Mouse (Mus musculus) neural tube, embryonic 12.5 days (tissue): ENCODE measurements around the gene C1ql4. TPM values are rescaled to one million over a fixed set of nuclear protein-coding genes. Genes with fewer than 3 reads are reported as not detected.

Experiments
- ATAC-seq: fragments of 200-750 bp; cut with Nextera tagmentation; 2 replicates; pipeline ENCODE4 v1.8.0; 2017; ENCODE audit warnings: low read depth, mild to moderate bottlenecking, moderate TSS enrichment, moderate library complexity; ENCODE audit not compliant: low FRiP score
- H3K27ac ChIP-seq: fragments of 300-500 bp; sonication (generic); 2 replicates; pipeline ENCODE4 v1.5.1; 2016
- H3K27me3 ChIP-seq: fragments of 300-500 bp; sonication (generic); replicated peaks from 2 replicates; pipeline ENCODE4 v1.6.1; 2016; ENCODE audit warnings: mild to moderate bottlenecking
- H3K36me3 ChIP-seq: fragments of 300-500 bp; sonication (generic); 2 replicates; pipeline ENCODE4 v1.6.1; 2016; ENCODE audit warnings: mild to moderate bottlenecking
- H3K4me1 ChIP-seq: fragments of 300-500 bp; sonication (generic); 2 replicates; pipeline ENCODE4 v1.6.1; 2016
- H3K4me2 ChIP-seq: fragments of 300-500 bp; sonication (generic); replicated peaks from 2 replicates; pipeline ENCODE4 v1.6.1; 2016; ENCODE audit warnings: mild to moderate bottlenecking
- H3K4me3 ChIP-seq: fragments of 300-500 bp; sonication (generic); 2 replicates; pipeline ENCODE4 v1.5.1; 2016
- H3K9ac ChIP-seq: fragments of 300-500 bp; sonication (generic); 2 replicates; pipeline ENCODE4 v1.6.1; 2016; ENCODE audit warnings: mild to moderate bottlenecking
- H3K9me3 ChIP-seq: fragments of 300-500 bp; sonication (generic); 2 replicates; pipeline ENCODE4 v1.6.1; 2016; ENCODE audit warnings: mild to moderate bottlenecking
- WGBS: fragments of 180-500 bp; shearing (Covaris S2); methylation state at CpG from one replicate; pipeline ENCODE4 v1.1.7; 2016; 5-methylcytosine and 5-hydroxymethylcytosine counted together
- polyA plus RNA-seq: library from polyadenylated mRNA; unstranded; fragments of >200 nt; fragmentation: Nextera tagmentation; extraction: Ambion mirVana; gene quantifications from 2 replicates; pipeline ENCODE4 v1.2.1, GENCODE M21; 2016

The C1ql4 gene
- polyA plus RNA-seq, 1 experiment from 2014 or later: 4.4 TPM

GRCm38 (mm10) chr15:99096831-99097500 lies 9.3 kb upstream of the C1ql4 start:
- H3K4me2 ChIP-seq: peak overlapping the region; percentile 83
- under 1% methylated on average over 58 of the region's 58 CpGs for WGBS
- H3K27ac ChIP-seq: no peak overlapping the region
- H3K27me3 ChIP-seq: peaks cover 65% of the 10 kb centered on the region
- ATAC-seq: no peak
- H3K4me3 ChIP-seq: peak overlapping the region; percentile 37
- H3K9me3 ChIP-seq: no peaks in the 10 kb centered on the region
- peak overlapping the region; percentile 47 for H3K9ac ChIP-seq
- peaks cover 55% of the 10 kb centered on the region for H3K4me1 ChIP-seq
- no peaks in the 10 kb centered on the region for H3K36me3 ChIP-seq

GRCm38 (mm10) chr15:99096061-99096793 lies 8.6 kb upstream of the C1ql4 start:
- peak overlapping the region; percentile 47 for H3K9ac ChIP-seq
- 1% methylated on average over 24 of the region's 24 CpGs for WGBS
- H3K4me1 ChIP-seq: peaks cover 55% of the 10 kb centered on the region
- no peaks in the 10 kb centered on the region for H3K36me3 ChIP-seq
- H3K4me2 ChIP-seq: peak overlapping the region; percentile 83
- H3K27me3 ChIP-seq: peaks cover 65% of the 10 kb centered on the region
- peak overlapping the region; percentile 37 for H3K4me3 ChIP-seq
- H3K9me3 ChIP-seq: no peaks in the 10 kb centered on the region
- ATAC-seq: no peak
- H3K27ac ChIP-seq: no peak overlapping the region

GRCm38 (mm10) chr15:99095356-99095755 lies 7.7 kb upstream of the C1ql4 start:
- Histone ChIP-seq H3K36me3 (no peaks in the 10 kb centered on the region), H3K4me2 (peak overlapping the region; percentile 44), H3K4me1 (peaks cover 59% of the 10 kb centered on the region), H3K9ac (no peak overlapping the region), H3K4me3 (no peak overlapping the region), H3K27me3 (peaks cover 71% of the 10 kb centered on the region), H3K27ac (no peak overlapping the region), H3K9me3 (no peaks in the 10 kb centered on the region)
- WGBS: 4% methylated on average over 6 of the region's 6 CpGs
- no peak for ATAC-seq

- H3K4me3 ChIP-seq: peak overlapping the region; percentile 17; the same call in 1 of the 2 replicates
- peaks cover 65% of the 10 kb centered on the region for H3K4me1 ChIP-seq
- 2% methylated on average over 27 of the region's 27 CpGs for WGBS
- H3K27ac ChIP-seq: no peak overlapping the region
- H3K4me2 ChIP-seq: peak overlapping the region; percentile 44
- H3K9ac ChIP-seq: no peak overlapping the region
- no peaks in the 10 kb centered on the region for H3K36me3 ChIP-seq
- peaks cover 76% of the 10 kb centered on the region for H3K27me3 ChIP-seq
- H3K9me3 ChIP-seq: no peaks in the 10 kb centered on the region
- ATAC-seq: peak; percentile 67; the same call in 1 of the 2 replicates
Measured at GRCm38 (mm10) chr15:99094631-99095270, 7.1 kb upstream of the C1ql4 start.

- Histone ChIP-seq H3K9ac (peak overlapping the region; percentile 41), H3K27ac (0 out of 2 replicates have a peak overlapping the region, but pooled peaks have one; percentile 21), H3K4me3 (peak overlapping the region; percentile 23), H3K36me3 (no peaks in the 10 kb centered on the region), H3K4me2 (peak overlapping the region; percentile 69), H3K9me3 (no peaks in the 10 kb centered on the region), H3K27me3 (peaks cover 76% of the 10 kb centered on the region), H3K4me1 (peaks cover 71% of the 10 kb centered on the region)
- peak; percentile 45 for ATAC-seq
- WGBS: under 1% methylated on average over 56 of the region's 56 CpGs
Measured at GRCm38 (mm10) chr15:99093291-99094258, 6.0 kb upstream of the C1ql4 start.

- Histone ChIP-seq H3K27ac (0 out of 2 replicates have a peak within 1 kb of the TSS, but pooled peaks have one; percentile 21), H3K4me1 (peaks cover 71% of the 10 kb centered on the region), H3K36me3 (no peaks in the 10 kb centered on the region), H3K27me3 (peaks cover 75% of the 10 kb centered on the region), H3K9me3 (no peaks in the 10 kb centered on the region), H3K4me2 (peak within 1 kb of the TSS; percentile 69), H3K4me3 (peak within 1 kb of the TSS; percentile 23), H3K9ac (peak within 1 kb of the TSS; percentile 41)
- ATAC-seq: no peak
- WGBS: 16% methylated on average over 8 of the region's 8 CpGs
Measured at GRCm38 (mm10) chr15:99092870-99093269, 5.3 kb upstream of the C1ql4 start, which contains the start of gene Dnajc22. TSS of gene Dnajc22 (plus strand) at chr15:99093170.

GRCm38 (mm10) chr15:99089069-99089468 lies 1.5 kb upstream of the C1ql4 start:
- Histone ChIP-seq H3K9ac (0 out of 2 replicates have a peak overlapping the region, but pooled peaks have one; percentile 18), H3K4me2 (peak overlapping the region; percentile 51), H3K27me3 (peaks cover 77% of the 10 kb centered on the region), H3K36me3 (no peaks in the 10 kb centered on the region), H3K4me1 (peaks cover 39% of the 10 kb centered on the region), H3K4me3 (no peak overlapping the region), H3K27ac (no peak overlapping the region), H3K9me3 (no peaks in the 10 kb centered on the region)
- ATAC-seq: no peak
- WGBS: 6% methylated on average over 14 of the region's 14 CpGs

- Histone ChIP-seq H3K9ac (peak overlapping the region; percentile 29; the same call in 1 of the 2 replicates), H3K36me3 (no peaks in the 10 kb centered on the region), H3K4me3 (peak overlapping the region; percentile 22; the same call in 1 of the 2 replicates), H3K9me3 (no peaks in the 10 kb centered on the region), H3K27me3 (peaks cover 84% of the 10 kb centered on the region), H3K4me1 (peaks cover 32% of the 10 kb centered on the region), H3K27ac (no peak overlapping the region), H3K4me2 (peak overlapping the region; percentile 51)
- WGBS: under 1% methylated on average over 27 of the region's 27 CpGs
- ATAC-seq: peak; percentile 74; the same call in 1 of the 2 replicates
Measured at GRCm38 (mm10) chr15:99088292-99088691, 675 bp upstream of the C1ql4 start.

GRCm38 (mm10) chr15:99085997-99086396 lies 1.6 kb downstream of the C1ql4 start:
- whole genome bisulfite sequencing: 71% methylated on average over 4 of the region's 4 CpGs
- no peak overlapping the region for H3K4me3 ChIP-seq

GRCm38 (mm10) chr15:99084618-99085017 lies 3.0 kb downstream of the C1ql4 start:
- peaks cover 30% of the 10 kb centered on the region for H3K36me3 ChIP-seq
- no peak overlapping the region for H3K4me3 ChIP-seq
- peaks cover 15% of the 10 kb centered on the region for H3K4me1 ChIP-seq
- H3K9ac ChIP-seq: no peak overlapping the region
- H3K27me3 ChIP-seq: peaks cover 66% of the 10 kb centered on the region
- H3K27ac ChIP-seq: no peak overlapping the region
- no peak for ATAC-seq
- H3K9me3 ChIP-seq: no peaks in the 10 kb centered on the region
- 9% methylated on average over 19 of the region's 19 CpGs for WGBS
- H3K4me2 ChIP-seq: 0 out of 2 replicates have a peak overlapping the region, but pooled peaks have one; percentile 10

More at GRCm38 (mm10) chr15:99085997-99086396, 1.6 kb downstream of the C1ql4 start:
- H3K9me3 ChIP-seq: no peaks in the 10 kb centered on the region
- no peak overlapping the region for H3K27ac ChIP-seq
- H3K27me3 ChIP-seq: peaks cover 80% of the 10 kb centered on the region
- no peak overlapping the region for H3K9ac ChIP-seq
- no peak for ATAC-seq
- peaks cover 18% of the 10 kb centered on the region for H3K36me3 ChIP-seq
- no peak overlapping the region for H3K4me2 ChIP-seq
- peaks cover 26% of the 10 kb centered on the region for H3K4me1 ChIP-seq
